Mouse (Mus musculus) neural tube, embryonic 10.5 days (tissue): Measurements from ENCODE around the gene Lmntd2.

Experiments used
- DNase-seq: peaks from one replicate; pipeline ENCODE4 v3.0.0-alpha.2; 2017; ENCODE audit warnings: low spot score; ENCODE audit errors: extremely low spot score

Gene Lmntd2

GRCm38 (mm10) chr7:141191036-141191435, 22.8 kb downstream of the Lmntd2 start:
- DNase-seq, result no peak

GRCm38 (mm10) chr7:141190220-141190619, 23.7 kb downstream of the Lmntd2 start:
- DNase-seq, result no peak

- no peak for DNase-seq
Observed at GRCm38 (mm10) chr7:141188733-141189132, 25.1 kb downstream of the Lmntd2 start.

- DNase-seq, result no peak
Observed at GRCm38 (mm10) chr7:141188194-141188593, 25.7 kb downstream of the Lmntd2 start.

- peak; percentile 90 for DNase-seq
Observed at GRCm38 (mm10) chr7:141176173-141176572, 37.7 kb downstream of the Lmntd2 start.

- DNase-seq, result no peak
Observed at GRCm38 (mm10) chr7:141175068-141175467, 38.8 kb downstream of the Lmntd2 start.

- no peak for DNase-seq
Observed at GRCm38 (mm10) chr7:141173323-141173850, 40.5 kb downstream of the Lmntd2 start.

GRCm38 (mm10) chr7:141172116-141173006, 41.5 kb downstream of the Lmntd2 start, which contains the start of gene Rnh1:
TSS of gene Rnh1 (minus strand) at chr7:141172857.
- peak; percentile 95 for DNase-seq

- DNase-seq, result no peak
Observed at GRCm38 (mm10) chr7:141169866-141170265, 44.0 kb downstream of the Lmntd2 start.

GRCm38 (mm10) chr7:141169300-141169699, 44.6 kb downstream of the Lmntd2 start:
- no peak for DNase-seq

GRCm38 (mm10) chr7:141168518-141168953, 45.3 kb downstream of the Lmntd2 start:
- peak; percentile 26 for DNase-seq

GRCm38 (mm10) chr7:141167901-141168517, 45.9 kb downstream of the Lmntd2 start:
- peak; percentile 24 for DNase-seq

- no peak for DNase-seq
Observed at GRCm38 (mm10) chr7:141164850-141165249, 49.0 kb downstream of the Lmntd2 start.

GRCm38 (mm10) chr7:141164397-141164796, 49.5 kb downstream of the Lmntd2 start:
- no peak for DNase-seq
